Mouse (Mus musculus) activated CD4-positive, CD25-positive, alpha-beta regulatory T cell, adult 4 months (primary cell): ENCODE results near the gene Ppp3ca. TPM values are rescaled to one million over a fixed set of nuclear protein-coding genes. Genes with fewer than 3 reads are reported as not detected.
A peak's percentile ranks its signal among the peaks of the same experiment; 100 is the strongest.

ENCODE experiments used
- ATAC-seq: one replicate; pipeline ENCODE4 v1.8.0; 2017
- polyA plus RNA-seq, 2 experiments: library from polyadenylated mRNA; unstranded; fragments of 100-300 nt; shearing (Covaris generic); gene quantifications; one replicate each; pipeline ENCODE4 v1.2.1; 2017

Ppp3ca gene
- polyA plus RNA-seq, 2 experiments from 2014 or later, result 13.5 to 21.0 TPM

DNA sequence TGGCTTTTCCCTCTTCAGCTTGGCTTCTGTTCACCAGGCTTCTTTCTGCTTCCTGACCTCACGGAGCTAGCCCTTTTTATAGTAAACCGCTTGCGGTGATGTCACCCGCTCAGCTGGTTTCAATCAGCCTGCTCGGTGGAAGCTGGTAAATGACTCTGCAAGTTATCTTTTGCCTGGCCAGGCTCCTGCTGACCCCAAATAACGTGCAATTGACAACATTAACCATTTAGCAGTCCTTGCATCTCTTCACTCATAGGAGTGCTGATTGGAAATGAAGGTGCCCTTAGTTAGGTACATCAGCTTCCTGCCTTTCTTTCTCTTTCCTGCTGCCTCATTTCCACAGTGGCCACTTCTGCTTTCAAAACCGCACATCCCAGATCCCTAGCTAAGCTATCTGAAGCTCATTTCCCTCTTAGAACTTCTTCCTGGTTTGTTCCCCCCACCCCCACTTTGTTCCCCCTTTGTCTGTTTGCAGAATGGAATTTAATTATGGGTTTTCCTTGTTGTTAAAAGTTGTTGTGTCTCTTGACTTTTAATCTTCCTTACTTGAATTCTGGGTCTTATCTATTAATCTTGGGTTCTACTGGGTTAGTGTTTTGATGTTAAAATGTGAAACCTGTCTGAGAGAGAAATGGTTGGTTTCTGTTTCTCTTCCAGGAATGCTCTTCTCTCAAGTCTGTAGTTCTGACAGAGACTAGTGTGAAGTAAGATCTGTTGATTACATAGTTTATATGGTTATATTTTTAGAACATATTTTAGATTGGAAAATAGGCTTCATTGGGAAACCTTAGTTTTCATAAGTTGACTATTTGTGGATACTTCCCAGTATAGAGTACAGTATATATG is 55.6 kb downstream of the Ppp3ca start:
- ATAC-seq, result peak; percentile 70

DNA sequence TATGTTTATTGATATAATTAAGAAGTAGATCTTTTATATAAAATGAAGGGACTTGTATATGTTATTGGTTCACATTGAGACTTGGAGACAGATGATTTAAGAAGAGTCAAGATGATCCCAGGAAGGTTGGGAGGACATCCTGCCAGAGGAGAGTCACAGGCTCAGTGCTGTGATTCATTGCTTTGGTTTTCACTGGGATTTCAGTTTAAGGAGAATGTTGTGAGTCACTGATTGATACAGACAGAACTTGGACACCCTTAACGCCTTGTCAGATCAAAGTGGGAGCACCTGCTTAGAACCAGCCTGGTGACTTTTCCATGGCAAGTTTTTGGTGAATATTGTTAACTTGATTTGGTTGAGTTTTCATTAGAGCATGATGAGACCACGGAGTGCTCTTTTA is 58.0 kb downstream of the Ppp3ca start:
- no peak for ATAC-seq

DNA sequence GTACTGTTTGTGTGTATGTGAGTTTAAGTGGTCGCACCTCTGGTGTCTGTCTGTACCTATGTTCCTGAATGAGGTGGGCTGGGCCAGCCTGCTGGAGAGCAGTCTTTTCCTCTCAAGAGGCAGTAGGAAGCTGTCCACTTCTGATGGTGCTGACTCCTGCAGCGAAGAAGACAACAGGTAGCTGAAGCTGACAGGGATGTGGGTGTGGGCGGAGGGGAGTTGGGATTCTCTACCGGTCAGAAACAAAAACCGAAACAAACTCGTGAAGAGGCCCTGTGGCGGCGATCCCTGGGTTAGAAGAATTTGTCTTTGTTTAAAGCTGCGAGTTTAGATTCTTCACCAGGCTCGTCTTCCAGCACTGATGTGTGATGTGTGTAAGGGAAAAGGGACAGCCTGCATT is 60.1 kb downstream of the Ppp3ca start:
- no peak for ATAC-seq

DNA sequence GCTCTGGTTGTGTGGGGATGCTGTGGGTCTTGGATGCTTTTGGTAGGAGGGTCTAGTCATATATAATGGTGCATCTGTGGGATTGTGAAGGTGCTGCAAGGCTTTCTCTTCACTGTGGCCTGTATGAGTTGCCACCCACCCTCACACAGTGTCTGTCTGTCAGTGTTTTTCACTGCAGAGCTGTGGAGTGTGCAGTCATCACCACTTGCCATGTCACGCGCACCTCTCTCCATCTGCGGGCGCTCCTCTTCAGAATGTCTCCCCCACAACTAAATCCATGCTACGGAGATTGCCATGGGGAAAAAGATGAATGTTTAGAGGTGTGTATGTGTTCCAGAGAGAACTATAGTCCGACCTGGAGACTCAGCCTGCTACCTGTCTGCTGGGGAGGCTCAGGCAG is 61.7 kb downstream of the Ppp3ca start:
- ATAC-seq, result no peak

DNA sequence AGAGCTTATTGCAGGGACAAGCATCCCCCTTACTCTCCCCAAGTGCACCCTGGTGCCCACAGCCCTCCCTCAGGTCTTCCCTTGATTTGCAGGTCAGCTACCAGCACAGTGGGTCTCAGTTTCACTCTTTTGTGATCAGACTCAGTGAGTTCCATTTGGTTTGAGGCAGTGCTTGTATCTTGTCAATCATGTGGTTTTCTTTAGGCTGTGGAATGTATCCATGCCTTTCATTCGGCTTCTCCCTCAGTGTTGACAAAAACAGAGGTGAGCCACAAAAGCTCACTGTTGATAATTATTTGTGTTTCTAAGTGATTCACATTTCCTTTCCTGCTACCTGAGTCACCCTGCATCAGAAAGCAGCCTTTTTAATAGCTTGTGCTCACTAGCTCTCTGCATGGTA is 66.1 kb downstream of the Ppp3ca start:
- ATAC-seq, result no peak

DNA sequence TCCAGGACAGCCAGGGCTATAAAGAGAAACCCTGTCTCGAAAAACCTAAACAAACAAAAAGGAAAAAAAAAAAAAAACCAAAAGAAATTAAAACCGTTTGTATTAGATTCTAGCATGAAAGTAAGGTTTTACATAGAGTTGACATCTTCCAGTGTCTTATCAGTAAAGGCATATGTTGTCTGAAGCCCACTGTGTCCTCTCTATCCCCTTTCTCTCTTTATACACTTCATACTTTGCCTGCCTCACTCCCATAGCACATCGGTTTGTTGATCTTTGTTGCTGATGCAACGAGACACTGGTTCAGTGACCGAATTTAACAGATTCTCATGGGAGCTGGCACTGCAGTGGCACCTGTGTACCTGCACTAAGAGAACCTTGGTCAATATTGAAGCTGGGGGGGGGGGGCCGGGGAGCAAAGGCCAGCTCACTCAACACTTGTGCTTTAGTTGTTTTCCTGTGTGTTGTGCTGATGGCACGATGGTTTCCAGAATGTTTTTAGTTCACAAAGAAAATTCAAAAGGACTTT is 66.9 kb downstream of the Ppp3ca start:
- ATAC-seq, result no peak

DNA sequence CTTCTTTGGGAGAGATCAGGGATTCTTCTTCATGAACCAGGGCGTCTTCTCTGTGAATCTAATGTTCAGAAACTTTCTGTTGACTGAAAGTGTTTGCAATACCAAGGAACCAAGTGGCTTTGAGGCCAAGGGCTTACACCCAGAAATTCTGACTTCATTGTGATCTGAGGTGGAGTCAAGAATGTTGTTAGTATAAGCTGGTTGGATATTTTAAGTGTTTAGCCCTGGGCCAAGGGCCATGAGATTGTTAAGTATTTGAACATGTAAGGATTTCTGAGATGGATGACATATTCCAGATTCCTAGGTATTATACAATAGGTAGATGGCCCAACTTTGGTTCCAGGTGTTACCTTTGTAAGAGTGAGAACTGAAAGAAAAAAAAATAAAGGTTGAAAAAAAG is 68.5 kb downstream of the Ppp3ca start:
- ATAC-seq, result no peak

DNA sequence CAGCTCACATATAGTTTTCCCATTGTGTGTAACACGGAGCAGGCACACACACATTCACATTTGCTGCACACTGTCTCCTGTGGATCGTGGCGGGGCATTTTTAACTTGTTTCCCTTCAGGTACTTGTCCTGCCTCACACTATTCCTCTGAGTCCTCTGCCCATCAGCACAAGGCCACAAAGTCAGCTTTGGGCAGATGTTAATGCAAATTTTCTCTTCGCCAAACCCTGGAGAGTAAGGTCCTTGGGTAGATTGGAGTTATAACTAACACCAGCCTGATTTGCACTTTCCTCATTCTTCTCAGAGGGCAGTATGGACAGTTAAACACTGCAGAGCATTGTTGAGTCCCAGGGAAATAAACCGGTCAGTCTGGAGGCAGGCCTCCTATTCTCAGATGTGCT is 69.0 kb downstream of the Ppp3ca start:
- ATAC-seq, result no peak

DNA sequence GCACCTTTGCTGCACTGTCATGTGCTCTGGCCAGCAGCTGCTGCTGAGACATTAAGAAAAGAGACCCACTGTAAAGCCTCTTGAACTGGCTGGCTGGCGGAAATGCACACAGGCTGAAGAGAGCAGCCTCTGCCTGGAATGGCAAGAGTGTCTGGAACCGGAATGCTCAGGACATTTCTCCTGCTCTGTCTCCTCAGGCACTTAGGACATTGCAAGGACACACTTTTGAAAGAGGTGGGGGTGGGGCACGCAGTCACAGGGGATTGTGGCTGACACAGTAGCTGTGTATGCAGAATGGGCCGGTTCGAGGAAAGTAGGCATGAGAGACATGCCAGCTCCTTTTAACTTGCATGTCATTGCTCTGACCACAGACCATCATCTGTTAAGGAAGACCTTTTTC is 71.7 kb downstream of the Ppp3ca start:
- no peak for ATAC-seq

DNA sequence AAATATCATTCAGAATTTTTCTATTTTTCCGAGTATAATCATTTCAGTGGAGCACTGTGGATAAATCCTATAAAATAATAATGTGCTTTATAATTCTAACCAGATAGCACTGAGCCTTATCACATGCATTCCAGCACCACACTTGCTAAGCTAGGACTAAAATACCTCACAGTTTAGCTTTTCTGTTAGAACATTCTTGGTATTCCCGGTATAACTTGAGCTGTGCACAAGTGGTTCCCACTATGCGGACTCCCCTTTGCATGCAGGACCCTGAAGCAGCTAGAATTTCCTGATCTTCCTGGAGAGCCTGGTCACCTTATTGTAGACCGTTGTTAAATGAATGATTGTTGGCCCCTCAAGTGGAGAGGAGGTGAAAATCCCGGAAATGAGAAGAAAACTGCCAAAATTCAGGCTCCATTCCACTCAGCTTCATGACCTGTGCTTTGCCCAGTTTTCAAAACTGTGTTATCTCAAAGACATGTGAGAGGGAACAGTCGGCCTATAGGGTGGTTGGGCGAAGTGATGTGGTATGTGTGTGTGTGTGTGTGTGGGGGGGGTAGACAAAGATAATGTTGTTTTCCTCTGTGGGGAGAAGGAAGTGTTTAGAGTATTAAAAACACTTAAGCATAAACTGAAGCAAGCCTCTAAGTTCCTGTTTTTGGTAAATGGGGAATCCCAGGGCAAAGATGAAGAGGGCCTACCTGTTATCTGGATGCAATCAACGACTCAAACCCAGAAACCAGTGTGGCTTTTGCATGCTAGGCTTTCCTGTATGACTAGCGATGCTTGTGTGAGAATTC is 72.5 kb downstream of the Ppp3ca start:
- peak; percentile 92 for ATAC-seq

DNA sequence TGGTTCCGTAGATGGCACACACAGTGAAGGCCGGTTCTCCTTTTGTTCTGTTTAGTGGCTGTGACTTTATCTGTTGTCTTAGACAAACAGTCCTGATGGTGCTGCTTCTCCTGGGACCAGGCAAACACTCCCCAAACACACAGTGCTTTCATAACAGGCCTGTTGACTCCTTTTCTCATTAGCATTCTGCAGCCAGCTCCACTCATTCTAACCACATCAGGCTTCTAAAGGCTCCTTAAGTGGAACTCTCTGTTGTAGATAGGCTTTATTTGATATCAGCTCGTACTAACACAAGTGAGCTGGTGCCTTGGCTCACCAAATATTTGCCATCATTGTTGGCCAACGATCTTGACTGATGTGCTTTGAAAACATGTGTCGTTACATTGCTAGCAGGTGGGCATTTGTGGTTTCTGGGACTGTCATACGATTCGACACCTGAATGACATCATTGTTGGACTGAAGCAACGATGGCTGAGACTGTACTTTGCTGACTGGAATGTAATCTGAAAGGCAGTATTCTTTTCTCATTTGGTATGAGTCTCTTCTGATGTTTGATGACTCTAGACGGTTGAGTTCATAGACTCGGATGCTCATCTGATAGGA is 74.5 kb downstream of the Ppp3ca start:
- ATAC-seq, result no peak

DNA sequence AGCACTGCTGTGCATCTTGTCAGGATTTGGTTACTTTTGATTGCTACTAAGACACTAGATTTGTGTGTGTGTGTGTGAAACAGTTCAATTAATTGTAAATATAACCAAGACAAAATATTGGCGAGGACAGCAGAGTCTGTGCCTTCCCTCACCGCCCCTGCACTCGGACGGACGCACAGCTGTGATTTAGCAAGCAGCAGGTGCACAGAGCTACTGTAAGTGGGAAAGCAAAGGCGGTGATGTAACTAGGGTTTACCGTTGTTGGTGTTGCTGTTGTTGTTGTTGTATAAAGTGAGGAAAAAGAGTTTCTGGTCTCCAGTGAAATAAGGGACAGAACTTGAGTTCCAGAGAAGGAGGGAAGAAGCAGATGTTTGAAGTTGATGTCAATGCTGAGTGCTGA is 75.5 kb downstream of the Ppp3ca start:
- ATAC-seq, result no peak

DNA sequence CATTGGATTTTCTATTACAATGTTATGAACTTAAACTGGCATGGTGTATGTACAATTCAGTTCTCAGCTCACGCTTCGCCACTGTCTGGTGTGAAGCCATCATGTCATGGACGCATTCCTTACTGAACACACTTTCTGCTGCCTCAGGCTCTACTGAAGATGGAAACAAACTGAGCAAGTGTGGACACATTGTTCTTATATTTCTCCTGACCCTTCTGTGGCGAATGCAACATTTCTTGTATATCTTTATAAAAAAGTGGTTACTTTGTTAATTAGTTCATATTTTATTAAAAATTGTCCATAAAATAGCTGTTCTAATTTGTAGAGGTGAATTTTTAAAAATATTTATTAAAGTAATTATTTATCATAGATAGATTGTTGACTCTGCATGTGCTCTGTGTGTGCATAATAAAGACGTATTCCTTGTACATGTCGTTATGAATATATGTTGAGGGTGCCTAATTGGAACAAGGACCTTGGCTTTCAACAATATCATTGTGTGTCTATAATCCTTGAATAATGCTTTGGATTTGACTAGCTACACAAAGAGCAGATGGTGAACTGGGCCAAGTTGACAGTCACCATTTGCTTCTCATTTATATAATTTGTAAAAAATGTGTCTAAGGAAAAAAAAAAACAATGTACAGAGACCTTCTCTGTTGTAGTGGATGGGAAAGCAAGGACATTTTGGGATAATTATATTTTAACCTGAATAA is 79.0 kb downstream of the Ppp3ca start:
- no peak for ATAC-seq

DNA sequence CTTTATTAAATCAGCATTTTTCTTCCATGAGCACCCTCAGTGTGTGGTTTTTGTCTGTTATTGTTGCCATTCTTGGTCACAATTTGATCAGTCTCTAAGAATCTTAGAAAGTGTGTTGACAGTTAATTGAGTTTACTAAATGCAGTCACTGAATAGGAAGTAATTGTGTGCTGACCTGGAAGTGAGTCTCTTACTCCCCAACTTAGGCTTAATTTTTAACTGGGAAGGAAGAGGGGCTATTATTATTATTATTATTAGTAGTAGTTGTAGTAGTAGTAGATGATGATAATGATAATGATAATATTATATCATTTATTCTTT is 79.5 kb downstream of the Ppp3ca start:
- no peak for ATAC-seq

DNA sequence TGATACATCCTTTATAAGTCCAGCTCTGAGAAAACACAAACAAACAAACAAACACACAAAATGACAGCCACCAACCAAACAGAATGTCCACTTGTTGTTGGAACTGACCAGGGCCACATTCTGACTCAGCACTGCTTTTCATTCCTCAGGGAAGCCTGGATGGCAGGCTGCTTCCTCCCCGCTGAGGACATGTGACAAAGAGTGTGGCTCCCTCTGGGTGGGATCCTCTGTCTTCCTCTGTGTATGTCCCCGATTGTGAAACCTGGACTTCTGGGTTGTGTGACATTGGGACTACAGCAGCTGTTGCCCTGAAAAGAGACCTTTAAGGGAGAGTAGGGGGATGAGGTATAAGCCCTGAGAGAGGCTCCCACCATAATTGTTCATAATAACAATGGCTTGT is 80.0 kb downstream of the Ppp3ca start:
- ATAC-seq, result no peak

DNA sequence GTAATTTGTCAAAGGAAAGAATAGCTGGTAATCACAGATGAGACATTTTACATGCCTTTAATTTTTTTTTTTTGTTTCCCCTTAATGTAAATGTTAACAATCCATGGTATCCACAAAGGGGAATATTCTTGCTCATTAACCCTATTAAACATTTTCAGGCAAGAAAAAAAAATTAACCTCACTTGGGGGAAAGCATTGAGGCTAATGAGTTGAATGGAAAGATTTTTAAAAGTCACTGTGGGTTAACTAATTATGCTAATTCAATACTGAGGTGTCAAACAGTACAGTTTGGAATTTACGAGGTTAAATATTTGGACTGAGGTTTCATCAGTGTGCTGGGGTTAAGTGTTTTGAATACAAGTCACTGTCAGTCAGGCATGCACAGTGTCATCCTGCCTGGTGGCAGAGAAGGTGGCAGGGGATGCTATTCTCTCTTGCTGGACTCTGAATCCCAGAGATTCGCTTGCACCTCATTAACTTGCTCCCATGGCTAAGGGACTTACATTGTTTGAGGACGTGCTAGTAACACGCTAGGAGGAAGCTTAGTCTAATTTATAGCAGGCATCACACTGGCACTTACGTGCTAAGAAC is 82.3 kb downstream of the Ppp3ca start:
- no peak for ATAC-seq

DNA sequence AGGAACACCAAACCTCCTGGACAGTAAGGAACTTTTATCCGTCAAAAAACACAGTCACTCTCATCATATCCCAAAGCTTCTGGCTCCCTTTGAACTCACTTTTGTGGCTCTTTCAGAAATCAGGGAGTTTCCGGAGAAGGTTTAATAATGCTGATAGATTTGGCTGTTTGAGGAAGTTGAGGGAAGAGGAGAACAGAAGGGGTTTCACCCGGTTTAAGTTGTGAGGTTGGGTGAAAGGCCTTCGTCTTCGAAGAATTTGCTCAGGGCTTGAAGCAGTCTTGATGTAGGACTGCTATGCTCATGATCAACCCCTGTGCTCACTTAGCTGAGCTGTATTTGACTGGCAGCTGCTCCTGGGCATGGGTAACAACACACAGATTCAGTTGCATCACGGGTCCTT is 86.2 kb downstream of the Ppp3ca start:
- no peak for ATAC-seq

DNA sequence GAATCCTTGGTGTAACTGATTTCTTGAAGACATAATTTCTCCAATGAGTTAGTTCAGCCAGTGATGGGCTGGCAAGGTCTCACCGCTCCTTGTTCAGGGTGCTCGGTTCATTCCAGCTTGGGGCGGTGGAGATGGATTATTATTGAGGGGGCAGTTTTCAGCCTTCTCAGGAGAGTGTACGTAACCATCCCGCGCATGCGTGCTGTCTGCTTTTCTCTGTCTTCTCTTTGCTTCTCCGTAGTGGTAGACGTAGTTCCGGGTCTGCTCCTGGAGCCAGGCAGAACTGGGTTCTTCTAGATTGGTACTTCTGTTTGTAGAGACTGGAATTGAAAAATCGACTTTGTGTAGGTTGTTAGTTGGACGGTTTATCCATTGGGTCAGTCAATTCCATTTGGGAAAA is 89.5 kb downstream of the Ppp3ca start:
- ATAC-seq, result no peak

DNA sequence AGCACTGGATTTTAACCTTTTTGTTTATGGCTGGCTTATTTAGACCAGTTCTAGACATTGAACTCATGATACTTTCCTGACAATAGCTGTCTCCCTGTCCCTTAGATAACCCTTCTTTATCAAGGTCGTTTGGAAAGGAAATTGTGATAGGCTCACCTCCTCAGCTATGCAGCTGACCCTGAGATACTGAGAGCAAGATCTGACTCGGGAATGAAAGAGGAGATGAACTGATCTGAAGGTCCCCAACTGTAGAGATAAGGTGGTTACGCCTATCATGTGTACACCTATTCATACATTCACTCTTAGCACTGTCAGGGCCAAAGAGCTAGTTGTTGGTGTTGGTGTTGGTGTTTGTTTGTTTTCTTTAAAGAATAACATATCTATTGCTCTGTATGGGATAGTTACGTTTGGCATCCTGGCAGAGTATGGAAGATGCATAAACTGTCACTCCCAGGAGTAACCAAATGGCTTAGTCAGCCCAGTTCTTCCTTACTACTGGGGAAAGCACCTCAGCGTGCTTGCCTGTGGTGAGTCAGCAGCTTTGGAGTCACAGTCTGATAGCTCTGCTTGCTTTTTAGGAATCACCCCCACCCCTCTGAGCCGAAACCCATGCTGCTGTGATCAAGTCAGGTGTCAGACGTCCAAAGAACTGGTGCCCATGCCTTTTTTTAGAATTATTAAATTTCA is 91.5 kb downstream of the Ppp3ca start:
- ATAC-seq, result no peak

DNA sequence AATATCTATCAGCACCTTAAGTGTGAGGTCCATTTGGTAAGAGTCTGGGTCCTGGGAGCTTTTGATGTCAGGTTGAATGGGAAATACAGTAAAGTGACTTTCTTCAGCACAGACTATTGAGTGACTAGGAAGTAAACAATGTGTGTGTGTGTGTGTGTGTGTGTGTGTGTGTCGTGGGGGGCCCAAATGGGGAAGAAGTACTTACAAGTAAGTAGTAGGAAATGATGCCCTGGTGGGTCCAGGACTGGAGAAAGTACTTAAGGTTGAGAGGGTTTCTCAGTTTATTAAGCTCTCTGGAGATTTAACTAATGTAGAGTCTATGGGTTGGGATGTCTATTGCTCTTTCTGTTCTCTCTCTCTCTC is 92.0 kb downstream of the Ppp3ca start:
- no peak for ATAC-seq

DNA sequence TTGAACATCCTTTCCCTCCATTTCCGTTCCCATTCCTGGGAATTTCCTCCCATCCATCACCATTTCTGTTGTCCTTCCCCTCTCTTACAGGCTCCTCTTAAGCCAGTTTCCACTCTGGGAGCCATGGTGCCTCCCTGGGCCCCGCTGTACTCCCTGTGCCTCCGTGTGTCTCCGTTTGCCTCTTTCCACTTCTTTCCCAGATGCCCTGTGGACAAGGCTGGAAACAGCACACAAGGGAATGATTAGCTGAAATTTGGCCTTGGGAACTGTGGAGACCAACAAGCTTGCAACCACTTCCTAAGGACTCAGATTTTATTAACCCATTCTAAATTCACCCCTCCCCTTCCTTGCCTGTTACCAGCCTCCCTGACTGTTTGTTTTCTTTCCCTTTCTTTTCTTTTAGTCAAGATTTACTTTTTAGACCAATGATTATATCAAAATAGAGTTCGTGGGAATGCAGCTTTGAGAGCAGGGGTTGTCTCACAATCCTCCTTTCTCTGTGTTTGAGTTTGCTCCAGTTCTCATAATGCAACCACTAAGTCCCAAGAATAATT is 93.9 kb downstream of the Ppp3ca start:
- no peak for ATAC-seq

DNA sequence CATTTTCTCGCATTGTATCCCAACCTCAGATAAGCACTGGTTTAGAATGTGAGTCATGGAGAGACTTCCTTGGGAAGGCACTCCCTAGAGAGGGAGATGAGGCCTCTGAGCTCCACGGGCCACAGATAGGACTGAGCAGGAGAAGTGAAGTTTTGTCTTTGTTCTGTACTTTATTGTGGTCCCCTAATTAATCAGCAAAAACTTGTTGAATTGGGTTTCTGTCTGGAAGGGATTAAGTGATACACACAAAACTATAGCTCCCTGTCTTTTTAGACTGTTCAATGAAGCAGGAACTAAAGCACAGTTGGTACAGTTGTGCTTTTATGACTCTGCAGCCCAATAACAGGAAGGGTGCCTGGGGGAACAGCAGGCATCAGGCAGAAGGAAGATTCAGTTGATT is 95.6 kb downstream of the Ppp3ca start:
- ATAC-seq, result no peak
